Mouse (Mus musculus): ENCODE results near the gene Trim61. TPM values are rescaled to one million over a fixed set of nuclear protein-coding genes. Genes with fewer than 3 reads are reported as not detected.

Gene Trim61
- total RNA-seq, 1 experiment = 0.09 TPM

DNA sequence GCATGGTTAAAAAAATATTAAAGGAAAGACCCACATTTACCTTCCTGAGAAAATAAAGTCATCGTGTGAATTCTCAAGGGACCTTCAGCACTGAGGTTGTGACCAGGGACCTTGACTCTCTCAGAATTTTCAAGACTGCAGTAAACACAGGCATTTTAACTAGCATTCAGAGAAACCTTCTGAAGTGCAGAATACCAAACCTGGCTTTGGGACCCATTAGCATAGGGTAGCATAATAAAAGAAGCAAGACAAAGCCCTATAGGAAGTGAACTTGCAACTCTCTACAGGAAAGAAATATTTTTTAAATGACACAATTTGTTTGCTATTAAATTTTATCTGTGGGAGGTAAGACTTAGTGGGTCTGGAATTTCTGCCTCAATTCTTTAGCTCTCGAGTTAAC is 45.7 kb upstream of the Trim61 start:
- Histone ChIP-seq H3K9me3 (ENCODE audit: control insufficient read depth, insufficient read depth, low read depth, low read length) (no peaks in the 10 kb centered on the region), H3K27ac (ENCODE audit: insufficient read depth, low read depth, low read length, poor library complexity, severe bottlenecking) (no peak overlapping the region)
- in situ Hi-C loops (cut with MboI; ENCODE audit: low sequenced_read_pairs in 2 of 2, unreplicated experiment in 2 of 2) = no loop called here

DNA sequence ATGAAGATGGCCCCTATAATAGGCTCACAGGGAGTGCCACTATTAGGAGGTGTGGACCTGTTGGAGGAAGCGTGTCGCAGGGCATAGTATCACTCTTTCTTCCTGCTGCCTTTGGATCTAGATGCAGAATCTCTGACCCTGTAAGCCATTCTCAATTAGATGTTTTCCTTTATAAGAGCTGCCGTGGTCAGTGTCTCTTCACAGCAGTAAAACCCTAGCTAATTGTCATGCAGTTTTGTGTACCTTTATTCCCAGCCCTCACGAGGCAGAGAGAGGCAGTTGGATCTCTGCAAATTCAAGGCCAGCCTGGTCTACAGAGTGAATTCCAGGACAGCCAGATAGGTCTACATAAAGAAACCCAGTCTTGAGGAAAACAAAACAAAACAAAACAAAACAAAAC is 43.9 kb upstream of the Trim61 start:
- no peak for DNase-seq (ENCODE audit: low read depth, low spot score)
- TF ChIP-seq ZC3H11A (IDR thresholded peaks at IDR 0.05; ENCODE audit: borderline replicate concordance, low read depth, low read length) (no peak), ZNF384 (IDR thresholded peaks at IDR 0.05; ENCODE audit: low read depth, low read length) (no peak), MAFK (IDR thresholded peaks at IDR 0.05; ENCODE audit: insufficient read depth, low read depth, low read length) (no peak), CHD2 (IDR thresholded peaks at IDR 0.05; ENCODE audit: low read depth, low read length) (no peak), HCFC1 (IDR thresholded peaks at IDR 0.05; ENCODE audit: borderline replicate concordance, insufficient read depth, low read length) (no peak)
- in situ Hi-C loops (cut with MboI; ENCODE audit: low sequenced_read_pairs in 2 of 2, unreplicated experiment in 2 of 2) = no loop called here
- no peak overlapping the region for H3K9ac ChIP-seq (ENCODE audit: insufficient read depth, low read depth, low read length, poor library complexity, severe bottlenecking)
- peaks cover 7 to 23% of the 10 kb centered on the region in 2 experiments; a peak in 3 of 4 replicates for H3K4me1 ChIP-seq (ENCODE audit: control insufficient read depth in 2 of 2, insufficient read depth in 2 of 2, low read length in 2 of 2, poor library complexity in 1 of 2)
- H3K27ac ChIP-seq (ENCODE audit: insufficient read depth, low read depth, low read length, poor library complexity, severe bottlenecking) = no peak overlapping the region; the same call in 1 of the 2 replicates
- no peaks in the 10 kb centered on the region for H3K9me3 ChIP-seq (ENCODE audit: control insufficient read depth, insufficient read depth, low read depth, low read length)
- no peak overlapping the region for H3K4me3 ChIP-seq (ENCODE audit: insufficient read depth in 1 of 2, low read depth in 1 of 2, low read length in 2 of 2, poor library complexity in 1 of 2, severe bottlenecking in 1 of 2)
- H3K36me3 ChIP-seq (ENCODE audit: control insufficient read depth, insufficient read depth, low read length, poor library complexity, severe bottlenecking) = no peaks in the 10 kb centered on the region

More for the DNA sequence above, 45.7 kb upstream of the Trim61 start:
- H3K4me3 ChIP-seq (ENCODE audit: insufficient read depth in 1 of 2, low read depth in 1 of 2, low read length in 2 of 2, poor library complexity in 1 of 2, severe bottlenecking in 1 of 2) = no peak overlapping the region
- peak; percentile 41 for DNase-seq (ENCODE audit: low read depth, low spot score)
- TF ChIP-seq CHD2 (IDR thresholded peaks at IDR 0.05; ENCODE audit: low read depth, low read length) (0 out of 2 replicates have a peak, but pooled peaks have one; percentile 26), MAFK (IDR thresholded peaks at IDR 0.05; ENCODE audit: insufficient read depth, low read depth, low read length) (no peak)
- H3K36me3 ChIP-seq (ENCODE audit: control insufficient read depth, insufficient read depth, low read length, poor library complexity, severe bottlenecking) = no peaks in the 10 kb centered on the region
- no peak overlapping the region for H3K9ac ChIP-seq (ENCODE audit: insufficient read depth, low read depth, low read length, poor library complexity, severe bottlenecking)
- H3K4me1 ChIP-seq (ENCODE audit: control insufficient read depth in 2 of 2, insufficient read depth in 2 of 2, low read length in 2 of 2, poor library complexity in 1 of 2) = peaks cover 7 to 23% of the 10 kb centered on the region in 2 experiments; a peak in 3 of 4 replicates

DNA sequence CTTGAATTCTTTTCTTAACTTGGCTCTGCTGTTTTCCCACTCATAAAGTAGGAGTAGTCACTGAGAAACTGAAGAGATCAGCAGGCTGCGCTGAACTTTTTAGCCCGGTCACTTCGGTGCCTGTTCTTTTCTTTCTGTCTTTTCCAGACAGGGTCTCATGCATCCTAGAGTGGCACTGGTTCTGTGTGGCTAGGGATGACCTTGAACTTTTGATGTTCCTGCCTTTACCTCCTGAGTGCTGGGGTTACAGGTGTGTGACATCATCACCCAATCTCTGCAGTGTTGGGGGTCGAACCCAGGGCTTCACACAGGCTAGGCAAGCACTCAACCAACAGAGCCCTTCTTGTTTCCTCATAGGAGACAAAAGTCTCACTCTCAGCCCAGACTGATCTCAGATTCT is 38.4 kb upstream of the Trim61 start:
- in situ Hi-C loops (cut with MboI; ENCODE audit: low sequenced_read_pairs in 2 of 2, unreplicated experiment in 2 of 2) = no loop called here
- Histone ChIP-seq H3K4me1 (ENCODE audit: control insufficient read depth in 2 of 2, insufficient read depth in 2 of 2, low read length in 2 of 2, poor library complexity in 1 of 2) (peaks cover 2 to 14% of the 10 kb centered on the region in 2 experiments; a peak in 3 of 4 replicates), H3K9ac (ENCODE audit: insufficient read depth, low read depth, low read length, poor library complexity, severe bottlenecking) (no peak overlapping the region), H3K36me3 (ENCODE audit: control insufficient read depth, insufficient read depth, low read length, poor library complexity, severe bottlenecking) (no peaks in the 10 kb centered on the region), H3K27ac (ENCODE audit: insufficient read depth, low read depth, low read length, poor library complexity, severe bottlenecking) (no peak overlapping the region; the same call in 1 of the 2 replicates), H3K4me3 (ENCODE audit: insufficient read depth in 1 of 2, low read depth in 1 of 2, low read length in 2 of 2, poor library complexity in 1 of 2, severe bottlenecking in 1 of 2) (no peak overlapping the region), H3K9me3 (ENCODE audit: control insufficient read depth, insufficient read depth, low read depth, low read length) (no peaks in the 10 kb centered on the region)
- TF ChIP-seq MAFK (IDR thresholded peaks at IDR 0.05; ENCODE audit: insufficient read depth, low read depth, low read length) (no peak), ZNF384 (IDR thresholded peaks at IDR 0.05; ENCODE audit: low read depth, low read length) (no peak), HCFC1 (IDR thresholded peaks at IDR 0.05; ENCODE audit: borderline replicate concordance, insufficient read depth, low read length) (no peak), ZC3H11A (IDR thresholded peaks at IDR 0.05; ENCODE audit: borderline replicate concordance, low read depth, low read length) (no peak), CHD2 (IDR thresholded peaks at IDR 0.05; ENCODE audit: low read depth, low read length) (no peak)
- no peak for DNase-seq (ENCODE audit: low read depth, low spot score)

DNA sequence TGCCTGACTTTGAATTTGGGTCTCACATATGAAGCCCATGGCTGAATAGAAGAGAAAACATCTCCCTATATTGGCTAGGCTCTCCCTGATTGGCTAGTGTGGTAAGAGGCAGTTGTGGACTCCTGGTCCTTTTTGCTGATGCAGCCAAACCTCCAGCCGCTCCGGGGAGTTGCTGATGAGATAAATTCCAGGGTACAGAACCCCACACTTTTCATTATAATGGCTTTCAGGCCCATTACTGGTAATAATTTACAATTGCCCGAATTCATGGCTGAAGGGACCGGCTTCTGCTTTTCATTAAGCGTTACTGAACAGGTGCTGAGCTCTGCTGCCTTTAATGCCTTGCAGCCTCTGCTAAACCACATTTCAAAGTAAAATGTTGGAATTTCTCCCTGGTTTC is 35.6 kb upstream of the Trim61 start:
- H3K36me3 ChIP-seq (ENCODE audit: control insufficient read depth, insufficient read depth, low read length, poor library complexity, severe bottlenecking) = no peaks in the 10 kb centered on the region
- no peaks in the 10 kb centered on the region for H3K9me3 ChIP-seq (ENCODE audit: control insufficient read depth, insufficient read depth, low read depth, low read length)
- no peak overlapping the region for H3K4me3 ChIP-seq (ENCODE audit: insufficient read depth in 1 of 2, low read depth in 1 of 2, low read length in 2 of 2, poor library complexity in 1 of 2, severe bottlenecking in 1 of 2)
- in situ Hi-C loops (cut with MboI; ENCODE audit: low sequenced_read_pairs in 2 of 2, unreplicated experiment in 2 of 2) = no loop called here
- no peak for DNase-seq (ENCODE audit: low read depth, low spot score)
- TF ChIP-seq ZNF384 (IDR thresholded peaks at IDR 0.05; ENCODE audit: low read depth, low read length) (no peak), ZC3H11A (IDR thresholded peaks at IDR 0.05; ENCODE audit: borderline replicate concordance, low read depth, low read length) (no peak), HCFC1 (IDR thresholded peaks at IDR 0.05; ENCODE audit: borderline replicate concordance, insufficient read depth, low read length) (no peak), CHD2 (IDR thresholded peaks at IDR 0.05; ENCODE audit: low read depth, low read length) (no peak), MAFK (IDR thresholded peaks at IDR 0.05; ENCODE audit: insufficient read depth, low read depth, low read length) (peak; percentile 65)
- no peak overlapping the region for H3K9ac ChIP-seq (ENCODE audit: insufficient read depth, low read depth, low read length, poor library complexity, severe bottlenecking)
- H3K4me1 ChIP-seq (ENCODE audit: control insufficient read depth in 2 of 2, insufficient read depth in 2 of 2, low read length in 2 of 2, poor library complexity in 1 of 2) = peaks cover 3 to 13% of the 10 kb centered on the region in 2 experiments
- no peak overlapping the region for H3K27ac ChIP-seq (ENCODE audit: insufficient read depth, low read depth, low read length, poor library complexity, severe bottlenecking)

DNA sequence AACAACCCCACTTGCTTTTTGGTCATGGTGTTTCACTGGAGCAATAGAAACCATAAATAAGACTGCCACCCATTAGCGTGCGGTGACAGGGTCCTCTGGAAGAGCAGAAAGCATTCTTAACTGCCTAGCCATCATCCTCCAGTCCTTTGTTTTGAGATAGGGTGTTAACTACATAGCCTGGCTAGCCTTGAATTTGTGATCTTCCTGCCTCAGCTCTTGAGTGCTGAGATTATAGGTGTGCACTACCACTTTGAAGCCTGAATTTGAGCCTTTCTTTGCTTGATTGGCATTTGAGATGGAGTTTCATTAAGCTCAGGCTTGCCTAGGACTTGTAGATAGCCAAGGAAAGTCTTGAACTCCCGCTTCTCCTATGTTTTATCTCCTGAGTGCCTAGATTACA is 35.2 kb upstream of the Trim61 start:
- Histone ChIP-seq H3K4me1 (ENCODE audit: control insufficient read depth in 2 of 2, insufficient read depth in 2 of 2, low read length in 2 of 2, poor library complexity in 1 of 2) (peaks cover 7 to 15% of the 10 kb centered on the region in 2 experiments), H3K9ac (ENCODE audit: insufficient read depth, low read depth, low read length, poor library complexity, severe bottlenecking) (no peak overlapping the region), H3K36me3 (ENCODE audit: control insufficient read depth, insufficient read depth, low read length, poor library complexity, severe bottlenecking) (no peaks in the 10 kb centered on the region), H3K27ac (ENCODE audit: insufficient read depth, low read depth, low read length, poor library complexity, severe bottlenecking) (no peak overlapping the region), H3K4me3 (ENCODE audit: insufficient read depth in 1 of 2, low read depth in 1 of 2, low read length in 2 of 2, poor library complexity in 1 of 2, severe bottlenecking in 1 of 2) (no peak overlapping the region), H3K9me3 (ENCODE audit: control insufficient read depth, insufficient read depth, low read depth, low read length) (no peaks in the 10 kb centered on the region)
- TF ChIP-seq ZC3H11A (IDR thresholded peaks at IDR 0.05; ENCODE audit: borderline replicate concordance, low read depth, low read length) (no peak), ZNF384 (IDR thresholded peaks at IDR 0.05; ENCODE audit: low read depth, low read length) (no peak), HCFC1 (IDR thresholded peaks at IDR 0.05; ENCODE audit: borderline replicate concordance, insufficient read depth, low read length) (no peak), MAFK (IDR thresholded peaks at IDR 0.05; ENCODE audit: insufficient read depth, low read depth, low read length) (no peak), CHD2 (IDR thresholded peaks at IDR 0.05; ENCODE audit: low read depth, low read length) (no peak)
- in situ Hi-C loops (cut with MboI; ENCODE audit: low sequenced_read_pairs in 2 of 2, unreplicated experiment in 2 of 2) = no loop called here
- no peak for DNase-seq (ENCODE audit: low read depth, low spot score)

Measured in ES-E14 (cell line).